Mouse (Mus musculus) forebrain, embryonic 16.5 days (tissue): ENCODE results near the gene 1700021F05Rik. TPM values are rescaled to one million over a fixed set of nuclear protein-coding genes. Genes with fewer than 3 reads are reported as not detected.

Experiments used
- ATAC-seq: fragments of 200-750 bp; cut with Nextera tagmentation; 2 replicates; pipeline ENCODE4 v1.8.0; 2017; ENCODE audit warnings: mild to moderate bottlenecking, moderate library complexity
- H3K27ac ChIP-seq: fragments of 300-500 bp; sonication (generic); 2 replicates; pipeline ENCODE4 v1.5.1; 2014; ENCODE audit warnings: low read length, control low read depth
- H3K27me3 ChIP-seq: fragments of 300-500 bp; sonication (generic); replicated peaks from 2 replicates; pipeline ENCODE4 v1.6.1; 2014; ENCODE audit warnings: low read length; ENCODE audit not compliant: control insufficient read depth, insufficient read depth
- H3K36me3 ChIP-seq: fragments of 300-500 bp; sonication (generic); 2 replicates; pipeline ENCODE4 v1.6.1; 2014; ENCODE audit not compliant: control insufficient read depth, insufficient read depth
- H3K4me1 ChIP-seq: fragments of 300-500 bp; sonication (generic); replicated peaks from 2 replicates; pipeline ENCODE4 v1.6.1; 2014; ENCODE audit warnings: low read length; ENCODE audit not compliant: control insufficient read depth, insufficient read depth
- H3K4me2 ChIP-seq: fragments of 300-500 bp; sonication (generic); 2 replicates; pipeline ENCODE4 v1.6.1; 2014; ENCODE audit warnings: mild to moderate bottlenecking, low read length, control low read depth
- H3K4me3 ChIP-seq: fragments of 300-500 bp; sonication (generic); replicated peaks from 2 replicates; pipeline ENCODE4 v1.5.1; 2014; ENCODE audit warnings: mild to moderate bottlenecking, low read length, control low read depth
- H3K9ac ChIP-seq: fragments of 300-500 bp; sonication (generic); replicated peaks from 2 replicates; pipeline ENCODE4 v1.6.1; 2014; ENCODE audit warnings: low read depth, low read length, control low read depth
- H3K9me3 ChIP-seq: fragments of 300-500 bp; sonication (generic); 2 replicates; pipeline ENCODE4 v1.6.1; 2016; ENCODE audit warnings: low read length; ENCODE audit not compliant: control insufficient read depth
- WGBS: fragments of 180-500 bp; shearing (Covaris S2); extraction: QIAGEN DNeasy Blood & Tissue Kit; methylation state at CpG from one replicate; pipeline ENCODE4 v1.1.7; 2014; 5-methylcytosine and 5-hydroxymethylcytosine counted together
- polyA plus RNA-seq: library from polyadenylated mRNA; unstranded; fragments of >200 nt; fragmentation: Nextera tagmentation; extraction: Ambion mirVana; gene quantifications from 2 replicates; pipeline ENCODE4 v1.2.1, GENCODE M21; 2015

1700021F05Rik gene
- polyA plus RNA-seq, 1 experiment from 2014 or later: 75.8 TPM

- Histone ChIP-seq H3K4me3 (no peak overlapping the region), H3K36me3 (no peaks in the 10 kb centered on the region), H3K27me3 (no peaks in the 10 kb centered on the region), H3K9me3 (no peaks in the 10 kb centered on the region), H3K9ac (no peak overlapping the region), H3K4me2 (no peak overlapping the region), H3K27ac (no peak overlapping the region), H3K4me1 (peaks cover 40% of the 10 kb centered on the region)
- ATAC-seq: no peak
- WGBS: 44% methylated on average over 4 of the region's 4 CpGs
These were observed 59.6 kb downstream of the 1700021F05Rik start for GRCm38 (mm10) chr10:43481179-43481578.

- WGBS: 5% methylated on average over 13 of the region's 13 CpGs
- H3K4me1 ChIP-seq: peaks cover 40% of the 10 kb centered on the region
These were observed 60.5 kb downstream of the 1700021F05Rik start for GRCm38 (mm10) chr10:43480227-43480849.

GRCm38 (mm10) chr10:43479436-43480157 lies 61.2 kb downstream of the 1700021F05Rik start:
- Histone ChIP-seq H3K36me3 (no peaks in the 10 kb centered on the region), H3K4me1 (peaks cover 44% of the 10 kb centered on the region), H3K9ac (peak overlapping the region; percentile 98), H3K9me3 (no peaks in the 10 kb centered on the region), H3K27me3 (no peaks in the 10 kb centered on the region), H3K4me3 (peak overlapping the region; percentile 83), H3K27ac (peak overlapping the region; percentile 99), H3K4me2 (peak overlapping the region; percentile 93)
- ATAC-seq: peak; percentile 81
- under 1% methylated on average over 67 of the region's 103 CpGs for WGBS

More at GRCm38 (mm10) chr10:43480227-43480849, 60.5 kb downstream of the 1700021F05Rik start:
- Histone ChIP-seq H3K9me3 (no peaks in the 10 kb centered on the region), H3K4me3 (peak overlapping the region; percentile 83), H3K36me3 (no peaks in the 10 kb centered on the region), H3K4me2 (peak overlapping the region; percentile 93), H3K27me3 (no peaks in the 10 kb centered on the region), H3K27ac (peak overlapping the region; percentile 99; the same call in 1 of the 2 replicates), H3K9ac (peak overlapping the region; percentile 98)
- no peak for ATAC-seq

- Histone ChIP-seq H3K9ac (peak within 1 kb of the TSS; percentile 98), H3K9me3 (no peaks in the 10 kb centered on the region), H3K4me2 (peak within 1 kb of the TSS; percentile 93), H3K27me3 (no peaks in the 10 kb centered on the region), H3K4me3 (peak within 1 kb of the TSS; percentile 83), H3K27ac (peak within 1 kb of the TSS; percentile 99), H3K4me1 (peaks cover 44% of the 10 kb centered on the region), H3K36me3 (no peaks in the 10 kb centered on the region)
- peak; percentile 62 for ATAC-seq
- WGBS: under 1% methylated on average over 60 of the region's 101 CpGs
These were observed 61.9 kb downstream of the 1700021F05Rik start, which contains the start of gene Bend3 for GRCm38 (mm10) chr10:43478751-43479435. TSS of gene Bend3 (plus strand) at chr10:43478831.

GRCm38 (mm10) chr10:43477865-43478681 lies 62.7 kb downstream of the 1700021F05Rik start:
- peak; percentile 27 for ATAC-seq
- peak overlapping the region; percentile 93 for H3K4me2 ChIP-seq
- no peaks in the 10 kb centered on the region for H3K27me3 ChIP-seq
- H3K27ac ChIP-seq: peak overlapping the region; percentile 99
- H3K4me1 ChIP-seq: peaks cover 38% of the 10 kb centered on the region
- no peaks in the 10 kb centered on the region for H3K36me3 ChIP-seq
- H3K9ac ChIP-seq: peak overlapping the region; percentile 98
- no peaks in the 10 kb centered on the region for H3K9me3 ChIP-seq
- under 1% methylated on average over 42 of the region's 42 CpGs for WGBS
- H3K4me3 ChIP-seq: peak overlapping the region; percentile 83

GRCm38 (mm10) chr10:43477459-43477858 lies 63.3 kb downstream of the 1700021F05Rik start:
- Histone ChIP-seq H3K4me2 (peak overlapping the region; percentile 93), H3K4me1 (peaks cover 38% of the 10 kb centered on the region), H3K4me3 (peak overlapping the region; percentile 83), H3K9ac (peak overlapping the region; percentile 98), H3K27me3 (no peaks in the 10 kb centered on the region), H3K9me3 (no peaks in the 10 kb centered on the region), H3K27ac (peak overlapping the region; percentile 99), H3K36me3 (no peaks in the 10 kb centered on the region)
- ATAC-seq: no peak
- WGBS: 2% methylated on average over 9 of the region's 9 CpGs

GRCm38 (mm10) chr10:43475376-43475775 lies 65.4 kb downstream of the 1700021F05Rik start:
- no peak overlapping the region for H3K9ac ChIP-seq
- peaks cover 25% of the 10 kb centered on the region for H3K4me1 ChIP-seq
- H3K27me3 ChIP-seq: no peaks in the 10 kb centered on the region
- no peak overlapping the region for H3K27ac ChIP-seq
- no peak overlapping the region for H3K4me2 ChIP-seq
- H3K4me3 ChIP-seq: no peak overlapping the region
- ATAC-seq: no peak
- H3K9me3 ChIP-seq: no peaks in the 10 kb centered on the region
- no peaks in the 10 kb centered on the region for H3K36me3 ChIP-seq
- WGBS: 60% methylated on average over 4 of the region's 4 CpGs
